Mouse (Mus musculus): ENCODE measurements at regions not wholly inside any gene's neighbourhood (a gene's known extent, or its start where the extent isn't known, plus 50 kb on each side); places are given as distances from the start of the nearest gene placed in this dataset.
"Not testable (repeated sequence)": the region's sequence is repeated elsewhere in the genome, so short reads cannot be mapped to it uniquely, and the experiment has no call there.

- in situ Hi-C loops (cut with MboI; ENCODE audit: low pct_ligation_motif_present, low pct_unique_long_range_greater_than_20kb, low sequenced_read_pairs): no loop called here
These were observed 300.2 kb upstream of the Cwc22 start for GRCm38 (mm10) chr2:78246354-78246753.

GRCm38 (mm10) chr2:78240299-78240698 is 294.1 kb upstream of the Cwc22 start:
- in situ Hi-C loops (cut with MboI; ENCODE audit: low pct_ligation_motif_present, low pct_unique_long_range_greater_than_20kb, low sequenced_read_pairs) (no loop called here), dilution Hi-C loops (cut with MboI; ENCODE audit: extremely low pct_ligation_motif_present, extremely low pct_unique_long_range_greater_than_20kb, low sequenced_read_pairs) (no loop called here)
- TF ChIP-seq JUND (conservative IDR thresholded peaks at IDR 0.05; ENCODE audit: low read depth, low read length) (no peak), MAZ (IDR thresholded peaks at IDR 0.05; ENCODE audit: low read depth, low read length) (no peak), ZC3H11A (IDR thresholded peaks at IDR 0.05; ENCODE audit: low read depth, low read length) (no peak), CHD1 (IDR thresholded peaks at IDR 0.05; ENCODE audit: low read depth, low read length) (no peak), POLR2A (IDR thresholded peaks at IDR 0.05; ENCODE audit: low read depth, low read length) (no peak), USF1 (IDR thresholded peaks at IDR 0.05; ENCODE audit: low read depth, low read length) (no peak), ELF1 (IDR thresholded peaks at IDR 0.05; ENCODE audit: low read depth, low read length) (no peak), ETS1 (conservative IDR thresholded peaks at IDR 0.05; ENCODE audit: low read depth, low read length) (no peak), E2F4 (IDR thresholded peaks at IDR 0.05; ENCODE audit: insufficient replicate concordance, low read depth, low read length) (no peak), MAX (IDR thresholded peaks at IDR 0.05; ENCODE audit: low read length) (no peak), ZMIZ1 (IDR thresholded peaks at IDR 0.05; ENCODE audit: low read depth, low read length) (no peak)
- H3K4me1 ChIP-seq (ENCODE audit: control insufficient read depth in 1 of 2, insufficient read depth in 2 of 2): no peaks in the 10 kb centered on the region
- H3K27ac ChIP-seq (ENCODE audit: insufficient read depth, low read depth): no peak overlapping the region
- no peak overlapping the region for H3K4me3 ChIP-seq (replicated peaks in 1 of 3; ENCODE audit: low read depth in 2 of 3, low read length in 2 of 3, poor library complexity in 1 of 3)
- no peaks in the 10 kb centered on the region for H3K79me2 ChIP-seq (replicated peaks; ENCODE audit: control insufficient read depth, extremely low read depth, insufficient read depth, poor library complexity, severe bottlenecking)
- no peaks in the 10 kb centered on the region for H3K9me3 ChIP-seq (replicated peaks; ENCODE audit: low read length)
- H3K36me3 ChIP-seq (replicated peaks in 1 of 2; ENCODE audit: control insufficient read depth in 1 of 2, insufficient read depth in 1 of 2, low read length in 1 of 2): no peaks in the 10 kb centered on the region
- H3K9ac ChIP-seq (ENCODE audit: insufficient read depth, low read depth): no peak overlapping the region
- no peaks in the 10 kb centered on the region for H3K27me3 ChIP-seq (replicated peaks)
- no peak overlapping the region for H3K4me2 ChIP-seq (ENCODE audit: insufficient read depth, low read depth, poor library complexity, severe bottlenecking)
- DNase-seq (ENCODE audit: extremely low read depth): no peak

More at GRCm38 (mm10) chr2:78246354-78246753, 300.2 kb upstream of the Cwc22 start:
- Histone ChIP-seq H3K4me1 (ENCODE audit: control insufficient read depth in 1 of 2, insufficient read depth in 2 of 2) (no peaks in the 10 kb centered on the region), H3K27me3 (replicated peaks) (no peaks in the 10 kb centered on the region), H3K27ac (ENCODE audit: insufficient read depth, low read depth) (no peak overlapping the region), H3K9me3 (replicated peaks; ENCODE audit: low read length) (no peaks in the 10 kb centered on the region), H3K9ac (ENCODE audit: insufficient read depth, low read depth) (no peak overlapping the region), H3K4me3 (replicated peaks in 1 of 3; ENCODE audit: low read depth in 2 of 3, low read length in 2 of 3, poor library complexity in 1 of 3) (no peak overlapping the region), H3K36me3 (replicated peaks in 1 of 2; ENCODE audit: control insufficient read depth in 1 of 2, insufficient read depth in 1 of 2, low read length in 1 of 2) (no peaks in the 10 kb centered on the region), H3K4me2 (ENCODE audit: insufficient read depth, low read depth, poor library complexity, severe bottlenecking) (no peak overlapping the region), H3K79me2 (replicated peaks; ENCODE audit: control insufficient read depth, extremely low read depth, insufficient read depth, poor library complexity, severe bottlenecking) (no peaks in the 10 kb centered on the region)
- TF ChIP-seq SMC3 (IDR thresholded peaks at IDR 0.05; ENCODE audit: low read depth, low read length): no peak
- no peak for DNase-seq (ENCODE audit: extremely low read depth)
- dilution Hi-C loops (cut with MboI; ENCODE audit: extremely low pct_ligation_motif_present, extremely low pct_unique_long_range_greater_than_20kb, low sequenced_read_pairs): no loop called here

GRCm38 (mm10) chr2:78225383-78226100 is 279.4 kb upstream of the Cwc22 start:
- H3K4me2 ChIP-seq (ENCODE audit: insufficient read depth, low read depth, poor library complexity, severe bottlenecking); H3K4me3 ChIP-seq (replicated peaks in 1 of 3; ENCODE audit: low read depth in 2 of 3, low read length in 2 of 3, poor library complexity in 1 of 3); H3K27me3 ChIP-seq (replicated peaks); in situ Hi-C loops (cut with MboI; ENCODE audit: low pct_ligation_motif_present, low pct_unique_long_range_greater_than_20kb, low sequenced_read_pairs); H3K27ac ChIP-seq (ENCODE audit: insufficient read depth, low read depth); H3K9ac ChIP-seq (ENCODE audit: insufficient read depth, low read depth); dilution Hi-C loops (cut with MboI; ENCODE audit: extremely low pct_ligation_motif_present, extremely low pct_unique_long_range_greater_than_20kb, low sequenced_read_pairs); H3K36me3 ChIP-seq (replicated peaks in 1 of 2; ENCODE audit: control insufficient read depth in 1 of 2, insufficient read depth in 1 of 2, low read length in 1 of 2); H3K79me2 ChIP-seq (replicated peaks; ENCODE audit: control insufficient read depth, extremely low read depth, insufficient read depth, poor library complexity, severe bottlenecking); H3K9me3 ChIP-seq (replicated peaks; ENCODE audit: low read length); H3K4me1 ChIP-seq (ENCODE audit: control insufficient read depth in 1 of 2, insufficient read depth in 2 of 2); DNase-seq (ENCODE audit: extremely low read depth): not testable (repeated sequence)
